Mouse (Mus musculus) liver, embryonic 14.5 days (tissue): ENCODE data around the gene Sytl5.

Source experiments
- CTCF ChIP-seq: IDR thresholded peaks from 2 replicates; pipeline ENCODE4 v1.5.1; 2016; ENCODE audit warnings: antibody characterized with exemption, low read depth, control low read depth
- EP300 ChIP-seq: IDR thresholded peaks from 2 replicates; pipeline ENCODE4 v1.6.1; 2016; ENCODE audit warnings: antibody characterized with exemption, low read depth

DNA sequence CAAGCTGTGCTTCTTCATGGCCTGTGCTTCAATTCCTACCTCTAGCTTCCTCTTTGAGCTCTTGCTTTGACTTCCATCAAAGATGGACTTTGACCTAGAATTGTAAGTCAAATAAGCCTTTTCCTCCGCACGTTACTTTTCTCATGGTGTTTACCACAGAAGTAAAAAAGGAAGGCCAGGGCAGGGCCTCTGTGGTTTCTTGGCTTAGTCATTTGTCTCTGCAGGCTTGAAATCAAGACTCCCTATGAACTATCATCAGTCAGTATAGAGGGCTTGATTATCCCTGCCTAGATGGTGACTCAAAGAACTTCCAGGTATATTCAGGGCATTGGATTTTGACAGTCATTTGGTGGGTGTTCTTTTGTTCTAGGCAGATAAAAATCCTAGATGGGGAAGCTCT lies 9.9 kb upstream of the Sytl5 start:
- TF ChIP-seq CTCF (no peak), EP300 (no peak)
